Mouse (Mus musculus) hindbrain, embryonic 11.5 days (tissue): ENCODE data around the gene Ddx5. TPM values are rescaled to one million over a fixed set of nuclear protein-coding genes. Genes with fewer than 3 reads are reported as not detected.

Source experiments
- polyA plus RNA-seq: library from polyadenylated mRNA; unstranded; fragments of >200 nt; fragmentation: Nextera tagmentation; extraction: Ambion mirVana; gene quantifications from 2 replicates; pipeline ENCODE4 v1.2.1, GENCODE M21; 2014

The Ddx5 gene
- polyA plus RNA-seq, 1 experiment from 2014 or later, result 600 TPM

Other genes with a start within 250 kb of the Ddx5 start
- 10.2 and 11.2 TPM in 2 replicates for gene Tex2, start 175.8 kb downstream of the Ddx5 start, polyA plus RNA-seq
- 19.0 and 20.3 TPM in 2 replicates for gene Pecam1, start 38.6 kb downstream of the Ddx5 start, polyA plus RNA-seq
- gene Milr1, start 38.0 kb downstream of the Ddx5 start, polyA plus RNA-seq, result 1.1 and 2.0 TPM in 2 replicates
- 9.5 and 11.0 TPM in 2 replicates for gene Polg2, start 9.6 kb downstream of the Ddx5 start, polyA plus RNA-seq
- gene Cep95, start 67 bp upstream of the Ddx5 start, polyA plus RNA-seq, result 19.4 and 22.5 TPM in 2 replicates
- gene Smurf2, start 131.5 kb upstream of the Ddx5 start, polyA plus RNA-seq, result 19.0 and 25.0 TPM in 2 replicates
- gene Kpna2, start 210.4 kb upstream of the Ddx5 start, polyA plus RNA-seq, result 581 and 643 TPM in 2 replicates
- 2.7 and 3.3 TPM in 2 replicates for gene 1810010H24Rik, start 236.5 kb upstream of the Ddx5 start, polyA plus RNA-seq